Mouse (Mus musculus): ENCODE results near the gene Serpina3f. TPM values are rescaled to one million over a fixed set of nuclear protein-coding genes. Genes with fewer than 3 reads are reported as not detected.
A peak's percentile ranks its signal among the peaks of the same experiment; 100 is the strongest.
"Not testable (repeated sequence)": the region's sequence is repeated elsewhere in the genome, so short reads cannot be mapped to it uniquely, and the experiment has no call there.

The Serpina3f gene
- 10 to 100 TPM; 13.8 to 14.1 TPM for polyA plus RNA-seq (2017; shearing (Covaris generic))

DNA sequence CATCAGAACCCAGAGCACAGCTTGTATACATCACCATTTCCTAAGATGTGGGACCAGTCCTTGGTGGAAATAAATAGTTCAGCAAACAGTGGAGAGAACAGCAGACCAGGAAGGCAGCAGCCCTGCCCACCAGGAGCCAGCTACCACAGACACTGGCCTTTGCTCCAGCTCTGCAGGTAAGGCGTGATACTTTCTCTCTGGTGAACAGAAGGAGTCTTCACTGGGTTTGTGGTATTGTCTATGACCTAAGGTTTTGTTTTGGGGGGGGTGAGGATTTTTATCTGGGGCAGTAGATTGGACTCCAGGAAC is at the start of gene Serpina3f:
Serpina3f (plus strand) TSS at position 100 of the 309 bp plus-strand sequence.
- no peak for ATAC-seq

- no peak for ATAC-seq
These were observed 39.6 kb upstream of the Serpina3f start for GRCm38 (mm10) chr12:104174747-104175146.

DNA sequence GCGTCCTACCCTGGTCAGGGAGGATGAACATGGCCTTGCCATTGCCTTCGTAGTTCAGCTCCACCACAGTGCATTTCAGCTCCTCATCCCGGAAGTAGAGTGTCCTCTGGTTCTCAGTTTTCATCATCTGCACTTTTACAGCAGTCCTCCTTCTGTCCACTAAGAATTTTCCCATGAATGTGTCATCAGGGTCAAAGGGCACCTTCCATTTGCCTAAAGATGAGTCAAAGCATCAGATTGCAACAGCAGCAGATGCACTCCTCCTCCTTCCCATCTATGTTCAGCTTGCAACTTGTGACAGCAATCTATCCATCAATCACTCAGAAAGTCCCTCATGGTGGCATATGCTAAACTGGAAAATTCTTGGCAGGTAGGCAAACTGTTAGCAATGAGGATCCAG is 38.7 kb upstream of the Serpina3f start:
- no peak for ATAC-seq

DNA sequence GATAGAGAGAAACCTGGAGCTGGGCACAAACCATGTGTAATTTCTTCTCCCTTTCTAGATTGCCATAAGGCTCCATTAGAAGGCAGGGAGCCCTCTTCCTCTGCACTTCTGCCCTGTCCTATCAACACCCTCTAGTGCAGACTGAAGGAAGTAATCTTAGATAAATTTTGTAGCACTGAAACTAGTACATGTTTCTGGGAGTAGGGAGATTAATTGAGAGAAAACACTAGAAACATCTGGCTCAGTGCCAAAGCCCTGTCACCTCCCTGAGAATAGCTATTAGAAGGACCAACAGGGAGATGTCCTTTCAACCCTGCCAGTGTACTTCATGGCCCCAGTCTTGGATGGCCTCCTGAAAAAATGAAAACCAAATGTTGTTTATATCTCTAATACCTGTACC is 35.8 kb upstream of the Serpina3f start:
- no peak for ATAC-seq

- no peak for ATAC-seq
These were observed 35.4 kb upstream of the Serpina3f start for GRCm38 (mm10) chr12:104178987-104179386.

GRCm38 (mm10) chr12:104185046-104185445 is 29.3 kb upstream of the Serpina3f start:
- ATAC-seq = no peak

DNA sequence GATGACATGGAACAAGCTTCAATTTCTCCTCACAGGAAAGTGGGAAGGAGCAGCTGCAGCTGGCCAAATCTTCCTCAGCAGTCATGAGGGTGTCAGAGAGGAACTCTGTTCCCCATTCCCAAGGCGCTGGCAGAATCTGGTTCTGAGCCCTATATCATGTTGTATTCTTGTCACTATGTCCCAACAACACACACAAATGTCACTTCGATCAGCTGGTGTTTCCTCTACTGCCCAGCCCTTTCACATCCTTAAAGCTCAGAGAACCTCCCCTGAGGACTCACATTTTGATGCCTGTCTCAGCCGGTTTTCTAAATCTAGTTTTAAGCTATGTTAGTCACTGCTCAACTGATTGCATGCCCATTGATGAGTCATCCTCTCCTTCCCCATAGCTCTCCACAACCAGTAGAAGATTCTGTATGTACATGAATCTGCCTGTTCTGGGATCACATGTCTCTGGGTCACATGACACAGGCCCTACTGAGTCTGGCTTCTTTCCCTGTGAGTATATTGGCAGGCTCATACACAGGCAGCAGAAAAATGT is 28.2 kb upstream of the Serpina3f start:
- no peak for ATAC-seq

DNA sequence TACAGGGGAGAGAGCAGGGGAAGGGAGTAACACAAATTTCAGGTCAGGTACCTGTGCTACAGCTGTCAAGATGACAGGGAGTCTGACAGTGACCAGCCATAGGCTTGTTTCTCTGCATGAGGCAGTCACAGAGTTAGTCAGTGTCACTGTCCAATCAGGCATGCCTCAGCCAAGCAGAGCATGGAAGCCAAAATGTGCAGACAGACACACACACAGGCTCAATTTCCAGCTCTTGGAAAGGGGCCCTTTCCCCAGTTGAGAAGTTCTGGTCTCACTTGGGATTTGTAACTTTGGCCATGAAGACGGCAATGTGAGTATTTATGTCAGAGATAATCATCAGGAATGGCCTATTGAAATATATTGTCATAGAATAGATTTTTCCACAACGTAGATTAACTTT is 25.1 kb upstream of the Serpina3f start:
- ATAC-seq = no peak

- ATAC-seq = no peak
These were observed 23.5 kb upstream of the Serpina3f start for GRCm38 (mm10) chr12:104190852-104191251.

DNA sequence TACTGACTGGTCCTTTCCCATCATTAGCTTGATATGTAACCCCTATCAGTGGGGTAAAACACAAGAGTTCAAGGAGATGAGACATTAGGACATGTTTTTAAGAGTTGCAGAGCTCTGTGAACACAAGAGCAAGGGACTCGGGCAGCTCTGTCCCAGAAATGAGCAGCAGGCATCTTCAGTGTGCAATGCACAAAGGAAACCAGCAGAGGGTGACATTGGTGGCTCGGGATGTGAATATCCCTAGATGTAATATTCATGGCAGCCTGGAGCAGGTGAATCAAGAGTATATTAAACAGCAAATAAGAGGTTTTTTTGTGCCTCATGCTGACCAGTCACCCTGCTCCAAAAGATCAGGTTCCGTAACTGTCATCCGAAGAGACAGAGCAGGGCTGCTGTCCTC is 5.2 kb upstream of the Serpina3f start:
- ATAC-seq = no peak

- peak; percentile 90 for ATAC-seq
These were observed 4.5 kb upstream of the Serpina3f start for GRCm38 (mm10) chr12:104209802-104210201.

- peak; percentile 47 for ATAC-seq
These were observed 477 bp upstream of the Serpina3f start for GRCm38 (mm10) chr12:104213689-104214444.

- ATAC-seq = peak; percentile 42
These were observed 905 bp downstream of the Serpina3f start for GRCm38 (mm10) chr12:104215249-104215648.

GRCm38 (mm10) chr12:104221616-104222015 is 7.3 kb downstream of the Serpina3f start:
- no peak for ATAC-seq

DNA sequence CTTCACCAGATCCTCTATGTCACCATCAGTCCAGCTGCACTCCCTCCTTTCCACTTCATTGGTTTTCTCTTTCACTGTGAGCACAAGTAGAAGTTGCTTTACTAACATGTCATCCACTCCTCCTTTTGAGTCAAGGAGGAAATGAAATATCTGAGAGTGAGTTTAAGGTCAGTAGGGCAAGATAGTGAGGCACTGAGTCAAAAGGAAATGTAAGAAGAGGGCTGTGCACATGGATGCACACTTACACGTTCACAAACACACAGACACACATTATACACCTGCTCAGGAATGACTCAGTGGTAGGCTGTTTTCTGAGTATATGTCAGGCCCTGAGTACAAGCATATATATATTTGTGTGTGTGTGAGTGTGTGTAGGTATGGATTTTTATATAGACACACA is 9.3 kb downstream of the Serpina3f start:
- no peak for ATAC-seq

- ATAC-seq = no peak
These were observed 10.4 kb downstream of the Serpina3f start for GRCm38 (mm10) chr12:104224598-104225300.

DNA sequence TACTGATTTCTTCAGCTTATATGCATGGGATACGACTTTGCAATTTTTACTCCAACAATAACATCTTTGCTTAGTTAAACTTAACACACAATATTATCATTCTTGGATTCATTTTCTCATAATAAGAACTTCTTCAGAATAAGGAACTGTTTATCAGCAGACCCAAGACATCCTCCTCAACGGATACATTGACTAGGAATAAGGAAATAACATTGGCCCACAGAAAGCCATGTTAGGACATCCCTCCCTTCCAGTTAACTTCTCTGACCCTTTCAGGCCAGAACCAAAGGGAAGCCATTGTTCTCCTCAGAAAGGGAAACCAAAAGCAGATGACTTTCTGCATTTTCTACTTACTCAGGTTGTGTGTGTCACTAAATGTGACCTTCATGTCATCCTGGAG is 16.4 kb downstream of the Serpina3f start:
- ATAC-seq = no peak

GRCm38 (mm10) chr12:104235915-104236314 is 21.6 kb downstream of the Serpina3f start, which contains the start of gene Serpina3g:
Serpina3g (plus strand) TSS chr12:104236245.
- ATAC-seq = peak; percentile 83

DNA sequence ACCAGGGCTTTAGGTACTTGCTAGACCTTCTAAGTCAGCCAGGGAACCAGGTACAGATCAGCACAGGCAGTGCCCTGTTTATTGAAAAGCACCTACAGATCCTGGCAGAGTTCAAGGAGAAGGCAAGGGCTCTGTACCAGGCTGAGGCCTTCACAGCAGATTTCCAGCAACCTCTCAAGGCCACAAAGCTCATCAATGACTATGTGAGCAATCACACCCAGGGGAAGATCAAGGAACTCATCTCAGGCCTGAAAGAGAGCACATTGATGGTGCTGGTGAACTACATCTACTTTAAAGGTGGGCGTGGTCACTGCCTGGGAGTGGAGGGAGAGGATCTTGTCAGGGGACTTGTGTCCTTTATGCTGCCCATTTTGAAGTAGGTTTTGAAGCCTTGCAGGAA is 23.7 kb downstream of the Serpina3f start:
- ATAC-seq = not testable (repeated sequence)

DNA sequence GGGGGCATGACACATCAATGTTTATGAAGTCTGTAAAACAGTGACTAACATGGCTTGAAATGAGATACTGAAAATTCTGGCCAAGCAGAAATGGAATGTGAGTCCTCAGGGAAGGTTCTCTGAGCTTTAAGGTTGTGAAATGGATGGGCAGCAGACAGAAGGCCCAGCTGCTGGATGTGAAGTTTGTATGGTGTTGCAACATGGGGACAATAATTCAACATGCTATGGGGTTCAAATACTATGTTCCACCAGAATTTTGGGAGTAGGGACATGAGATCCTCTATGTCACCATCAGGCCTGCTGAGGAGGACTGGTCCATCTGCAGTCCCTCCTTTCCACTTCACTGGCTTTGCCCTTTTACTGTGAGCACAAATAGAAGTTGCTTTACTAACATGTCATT is 29.0 kb downstream of the Serpina3f start:
- ATAC-seq = no peak

DNA sequence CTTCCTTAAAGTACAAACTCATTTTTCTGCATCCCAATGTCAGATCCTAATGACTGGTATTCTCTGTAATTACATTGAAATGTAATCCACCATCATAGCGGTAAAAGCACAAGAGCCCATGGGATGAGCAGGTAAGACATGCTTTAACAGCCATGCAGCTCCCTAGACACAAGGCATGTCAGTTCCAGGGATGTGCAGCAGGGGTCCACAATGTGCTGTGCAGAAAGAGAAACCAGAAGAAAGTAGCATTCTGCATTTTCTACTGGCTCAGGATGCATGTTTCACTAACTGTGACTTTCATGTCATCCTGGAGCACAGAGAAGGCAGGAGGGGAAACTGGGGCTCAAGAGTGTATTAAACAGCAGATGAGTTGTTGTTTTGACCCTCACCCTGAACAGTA is 30.7 kb downstream of the Serpina3f start:
- ATAC-seq = peak; percentile 60

- ATAC-seq = no peak
These were observed 31.3 kb downstream of the Serpina3f start for GRCm38 (mm10) chr12:104245595-104245994.

DNA sequence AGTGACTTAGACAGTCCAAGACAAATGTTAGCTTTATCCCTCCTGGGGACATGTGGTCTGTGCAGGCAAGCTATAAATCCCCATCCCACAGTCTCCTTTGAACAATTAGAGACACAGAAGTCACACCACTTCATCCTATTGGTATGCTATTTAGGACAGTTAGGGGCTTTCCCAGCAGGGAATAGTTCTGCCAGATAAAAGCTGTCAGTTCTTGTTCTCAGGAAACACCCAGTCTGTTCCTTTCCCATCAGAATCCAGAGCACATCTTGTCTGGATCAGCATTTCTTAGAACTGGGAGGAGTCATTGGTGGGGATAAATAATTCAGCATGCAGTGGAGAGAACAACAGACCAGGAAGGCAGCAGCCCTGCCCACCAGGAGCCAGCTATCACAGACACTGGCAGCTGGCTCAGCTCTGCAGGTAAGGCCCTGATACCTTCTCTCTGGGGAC is 33.2 kb downstream of the Serpina3f start:
- no peak for ATAC-seq

DNA sequence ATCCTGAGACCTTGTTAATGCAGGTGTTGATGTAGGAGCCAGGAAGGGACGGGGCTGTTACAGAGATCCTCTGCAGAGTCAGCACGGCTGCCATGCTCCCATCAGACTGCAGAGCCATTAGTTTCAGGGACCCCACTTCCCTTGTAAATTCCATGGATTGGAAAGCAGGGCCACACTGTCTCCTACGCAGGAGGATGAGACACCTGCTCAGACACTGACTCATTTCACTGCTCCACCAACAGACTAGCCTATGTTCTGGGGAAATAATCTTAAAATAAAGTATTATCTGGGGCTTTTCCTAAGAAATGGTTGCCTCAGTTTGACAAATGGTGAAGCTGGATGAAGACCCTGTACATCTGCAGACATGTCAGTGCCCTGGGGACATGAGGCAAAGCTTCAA is 33.9 kb downstream of the Serpina3f start:
- no peak for ATAC-seq
